20 mouse cellular contexts compared by ENCODE assay signal in genomic region chr8:48704885-48705515, GRCm38 (mm10).
DNase-seq lines count a peak whose midpoint lies in the region; ATAC-seq and TF ChIP-seq lines count a peak whose summit lies in the region.
"Had no signal": no experiment of that assay in that cellular context is flagged by ENCODE, and none has a peak within 500 bp of the region (broad histone marks: within the 10 kb centered on the region; RNA-seq: fewer than 3 reads in every experiment).

No protein-coding gene starts in this region.

- WGBS in forebrain, embryonic 12.5 days = 71% methylated on average over 10 of the region's 10 CpGs
- WGBS in forebrain, embryonic 10.5 days = 88% methylated on average over 10 of the region's 10 CpGs
- 61% methylated on average over 10 of the region's 10 CpGs for WGBS in kidney, embryonic 14.5 days
- 79% methylated on average over 10 of the region's 10 CpGs for WGBS in lung, embryonic 16.5 days
- WGBS in lung, adult 2 months = 86% methylated on average over 10 of the region's 10 CpGs
- WGBS in stomach, embryonic 16.5 days = 71% methylated on average over 10 of the region's 10 CpGs

- no peak for TF ChIP-seq POLR2A in lung, adult 2 months (IDR thresholded peaks at IDR 0.05; ENCODE audit: borderline replicate concordance, extremely low read depth, low read depth, low read length)

- no peak overlapping the region for H3K9ac ChIP-seq in forebrain, embryonic 12.5 days
- H3K9ac ChIP-seq in kidney, embryonic 14.5 days (ENCODE audit: low read depth, low read length) = no peak overlapping the region
- no peak overlapping the region for H3K9ac ChIP-seq in lung, embryonic 16.5 days (ENCODE audit: low read length)
- no peak overlapping the region for H3K9ac ChIP-seq in stomach, embryonic 16.5 days (ENCODE audit: low read length)
- H3K9ac ChIP-seq: heart, embryonic 15.5 days; hindbrain, embryonic 15.5 days; limb, embryonic 12.5 days; liver, postnatal 0 days had no signal

- H3K27ac ChIP-seq in forebrain, embryonic 12.5 days = no peak overlapping the region
- no peak overlapping the region for H3K27ac ChIP-seq in forebrain, embryonic 10.5 days
- peak overlapping the region; percentile 43; the same call in 1 of the 2 replicates for H3K27ac ChIP-seq in kidney, embryonic 14.5 days (ENCODE audit: low read depth, low read length)
- H3K27ac ChIP-seq in lung, embryonic 16.5 days (ENCODE audit: low read length) = no peak overlapping the region; the same call in 1 of the 2 replicates
- peak overlapping the region; percentile 39; the same call in 1 of the 2 replicates for H3K27ac ChIP-seq in stomach, embryonic 16.5 days (ENCODE audit: low read length)
- H3K27ac ChIP-seq: heart, embryonic 15.5 days; hindbrain, embryonic 15.5 days; limb, embryonic 12.5 days had no signal

- no peaks in the 10 kb centered on the region for H3K4me1 ChIP-seq in forebrain, embryonic 12.5 days
- peaks cover 8% of the 10 kb centered on the region for H3K4me1 ChIP-seq in forebrain, embryonic 10.5 days
- H3K4me1 ChIP-seq in kidney, embryonic 14.5 days (ENCODE audit: control insufficient read depth, insufficient read depth, low read length) = peaks cover 3% of the 10 kb centered on the region; the same call in 1 of the 2 replicates
- H3K4me1 ChIP-seq in lung, embryonic 16.5 days (replicated peaks; ENCODE audit: control insufficient read depth, insufficient read depth, low read length) = no peaks in the 10 kb centered on the region; the same call in 1 of the 2 replicates
- no peaks in the 10 kb centered on the region for H3K4me1 ChIP-seq in lung, adult 2 months (ENCODE audit: control insufficient read depth, insufficient read depth, low read length)
- 0 out of 2 replicates have a peak, but pooled peaks cover 5% of the 10 kb centered on the region for H3K4me1 ChIP-seq in stomach, embryonic 16.5 days (ENCODE audit: control insufficient read depth, insufficient read depth, low read length)
- H3K4me1 ChIP-seq: heart, embryonic 15.5 days; hindbrain, embryonic 15.5 days had no signal

- ATAC-seq in forebrain, embryonic 12.5 days (ENCODE audit: low FRiP score) = peak; percentile 46; the same call in 1 of the 2 replicates
- ATAC-seq in kidney, embryonic 14.5 days (ENCODE audit: low FRiP score, low TSS enrichment) = peak; percentile 40; the same call in 1 of the 2 replicates
- ATAC-seq in lung, embryonic 16.5 days (ENCODE audit: low read depth) = peak; percentile 17; the same call in 1 of the 2 replicates
- ATAC-seq in stomach, embryonic 16.5 days (ENCODE audit: insufficient read depth, low FRiP score) = no peak
- ATAC-seq: liver, postnatal 0 days had no signal

- DNase-seq in forebrain, embryonic 10.5 days (ENCODE audit: extremely low spot score, low spot score) = no peak
- DNase-seq in kidney, adult 11 months = no peak
- no peak for DNase-seq in lung, adult 2 months
- DNase-seq in gastrocnemius, postnatal 4 days (ENCODE audit: low spot score in 2 of 2) = no peak
- DNase-seq: adrenal gland, postnatal 10 days; cerebellum, adult 2 months; cerebellum, postnatal 25 days; gastrocnemius, postnatal 36 days; kidney, adult 18-20 months; liver, postnatal 0 days; thymus, postnatal 14 days had no signal

- H3K27me3 ChIP-seq in forebrain, embryonic 12.5 days = no peaks in the 10 kb centered on the region
- no peaks in the 10 kb centered on the region for H3K27me3 ChIP-seq in forebrain, embryonic 10.5 days (ENCODE audit: poor library complexity, severe bottlenecking)
- no peaks in the 10 kb centered on the region for H3K27me3 ChIP-seq in kidney, embryonic 14.5 days (ENCODE audit: control insufficient read depth, insufficient read depth, low read length)
- no peaks in the 10 kb centered on the region for H3K27me3 ChIP-seq in lung, embryonic 16.5 days (ENCODE audit: control insufficient read depth, insufficient read depth, low read depth, low read length)
- no peaks in the 10 kb centered on the region for H3K27me3 ChIP-seq in stomach, embryonic 16.5 days (ENCODE audit: control insufficient read depth, insufficient read depth, low read length)
- H3K27me3 ChIP-seq: heart, embryonic 15.5 days; hindbrain, embryonic 15.5 days; limb, embryonic 12.5 days had no signal

- H3K9me3 ChIP-seq in forebrain, embryonic 12.5 days = no peaks in the 10 kb centered on the region
- H3K9me3 ChIP-seq in forebrain, embryonic 10.5 days = no peaks in the 10 kb centered on the region; the same call in 1 of the 2 replicates
- H3K9me3 ChIP-seq in kidney, embryonic 14.5 days (ENCODE audit: control insufficient read depth, low read length) = peaks cover 5% of the 10 kb centered on the region; the same call in 1 of the 2 replicates
- H3K9me3 ChIP-seq in lung, embryonic 16.5 days (ENCODE audit: control insufficient read depth, low read length) = 0 out of 2 replicates have a peak, but pooled peaks cover 6% of the 10 kb centered on the region
- no peaks in the 10 kb centered on the region for H3K9me3 ChIP-seq in stomach, embryonic 16.5 days (replicated peaks; ENCODE audit: control insufficient read depth, low read length)
- H3K9me3 ChIP-seq: heart, embryonic 15.5 days; hindbrain, embryonic 15.5 days had no signal

- H3K36me3 ChIP-seq in forebrain, embryonic 12.5 days (replicated peaks) = no peaks in the 10 kb centered on the region
- peaks cover 11% of the 10 kb centered on the region; the same call in 1 of the 2 replicates for H3K36me3 ChIP-seq in forebrain, embryonic 10.5 days (replicated peaks)
- no peaks in the 10 kb centered on the region for H3K36me3 ChIP-seq in kidney, embryonic 14.5 days (ENCODE audit: control insufficient read depth, insufficient read depth, low read length)
- H3K36me3 ChIP-seq in lung, embryonic 16.5 days (ENCODE audit: control insufficient read depth, insufficient read depth, low read length) = no peaks in the 10 kb centered on the region
- no peaks in the 10 kb centered on the region for H3K36me3 ChIP-seq in stomach, embryonic 16.5 days (ENCODE audit: control insufficient read depth, insufficient read depth, low read length)
- H3K36me3 ChIP-seq: heart, embryonic 15.5 days; hindbrain, embryonic 15.5 days; limb, embryonic 12.5 days had no signal

- H3K4me2 ChIP-seq in forebrain, embryonic 12.5 days = no peak overlapping the region
- H3K4me2 ChIP-seq in kidney, embryonic 14.5 days (replicated peaks; ENCODE audit: low read depth, low read length) = no peak overlapping the region
- H3K4me2 ChIP-seq in lung, embryonic 16.5 days (ENCODE audit: low read depth, low read length) = no peak overlapping the region
- no peak overlapping the region for H3K4me2 ChIP-seq in stomach, embryonic 16.5 days (ENCODE audit: low read depth, low read length)
- H3K4me2 ChIP-seq: heart, embryonic 15.5 days; hindbrain, embryonic 15.5 days; limb, embryonic 12.5 days; liver, embryonic 11.5 days; midbrain, embryonic 11.5 days had no signal

- TF ChIP-seq CTCF in lung, adult 2 months (IDR thresholded peaks at IDR 0.05; ENCODE audit: insufficient read depth, low read length) = no peak

- H3K4me3 ChIP-seq in forebrain, embryonic 12.5 days (replicated peaks) = no peak overlapping the region
- H3K4me3 ChIP-seq in forebrain, embryonic 10.5 days = no peak overlapping the region
- H3K4me3 ChIP-seq in kidney, embryonic 14.5 days (ENCODE audit: low read length) = no peak overlapping the region
- H3K4me3 ChIP-seq in lung, embryonic 16.5 days (ENCODE audit: low read length) = no peak overlapping the region
- H3K4me3 ChIP-seq in lung, adult 2 months (replicated peaks; ENCODE audit: extremely low read depth, low read depth, low read length) = no peak overlapping the region
- no peak overlapping the region for H3K4me3 ChIP-seq in stomach, embryonic 16.5 days (replicated peaks; ENCODE audit: low read length)
- H3K4me3 ChIP-seq: heart, embryonic 15.5 days; hindbrain, embryonic 15.5 days; limb, embryonic 12.5 days had no signal

Comparison
In these comparisons a context has a peak if more than half of its experiments do, and no peak if none do; other contexts are left out.
1. H3K27ac ChIP-seq: peak in kidney, embryonic 14.5 days (single experiment) and stomach, embryonic 16.5 days (single experiment); none in forebrain, embryonic 12.5 days (single experiment), forebrain, embryonic 10.5 days (single experiment) and lung, embryonic 16.5 days (single experiment).